Mouse (Mus musculus): ENCODE results near the gene Pfn1. TPM values are rescaled to one million over a fixed set of nuclear protein-coding genes. Genes with fewer than 3 reads are reported as not detected.
A peak's percentile ranks its signal among the peaks of the same experiment; 100 is the strongest.

Pfn1 gene
- polyA plus RNA-seq, 1 experiment, result 630 TPM

GRCm38 (mm10) chr11:70651391-70651790 lies 3.1 kb downstream of the Pfn1 start:
- no peaks in the 10 kb centered on the region for H3K9me3 ChIP-seq (replicated peaks; ENCODE audit: control insufficient read depth, insufficient read depth, low read length, poor library complexity, severe bottlenecking)
- no peaks in the 10 kb centered on the region for H3K4me1 ChIP-seq (ENCODE audit: control insufficient read depth, insufficient read depth, low read length)
- no peak overlapping the region for H3K4me3 ChIP-seq (ENCODE audit: low read depth, low read length)
- H3K27me3 ChIP-seq (ENCODE audit: control insufficient read depth, insufficient read depth, low read length, poor library complexity, severe bottlenecking), result no peaks in the 10 kb centered on the region
- TF ChIP-seq POLR2A (IDR thresholded peaks at IDR 0.05; ENCODE audit: insufficient read depth, low read length) (no peak), EP300 (IDR thresholded peaks at IDR 0.05; ENCODE audit: insufficient read depth, low read depth, low read length) (no peak), CTCF (IDR thresholded peaks at IDR 0.05; ENCODE audit: low read depth, low read length) (no peak)
- H3K36me3 ChIP-seq (ENCODE audit: control insufficient read depth, insufficient read depth, low read length, poor library complexity, severe bottlenecking), result peaks cover 45% of the 10 kb centered on the region
- H3K27ac ChIP-seq (ENCODE audit: insufficient read depth, low read length), result no peak overlapping the region
- H3K9ac ChIP-seq (ENCODE audit: low read depth, poor library complexity, severe bottlenecking), result no peak overlapping the region

GRCm38 (mm10) chr11:70650322-70651175 lies 3.9 kb downstream of the Pfn1 start:
- no peaks in the 10 kb centered on the region for H3K27me3 ChIP-seq (ENCODE audit: control insufficient read depth, insufficient read depth, low read length, poor library complexity, severe bottlenecking)
- H3K27ac ChIP-seq (ENCODE audit: insufficient read depth, low read length), result peak overlapping the region; percentile 55
- peaks cover 2% of the 10 kb centered on the region for H3K4me1 ChIP-seq (ENCODE audit: control insufficient read depth, insufficient read depth, low read length)
- H3K36me3 ChIP-seq (ENCODE audit: control insufficient read depth, insufficient read depth, low read length, poor library complexity, severe bottlenecking), result peaks cover 45% of the 10 kb centered on the region
- no peak overlapping the region for H3K9ac ChIP-seq (ENCODE audit: low read depth, poor library complexity, severe bottlenecking)
- no peak overlapping the region for H3K4me3 ChIP-seq (ENCODE audit: low read depth, low read length)
- TF ChIP-seq EP300 (IDR thresholded peaks at IDR 0.05; ENCODE audit: insufficient read depth, low read depth, low read length) (no peak), CTCF (IDR thresholded peaks at IDR 0.05; ENCODE audit: low read depth, low read length) (no peak)
- no peaks in the 10 kb centered on the region for H3K9me3 ChIP-seq (replicated peaks; ENCODE audit: control insufficient read depth, insufficient read depth, low read length, poor library complexity, severe bottlenecking)

GRCm38 (mm10) chr11:70649185-70649734 lies 5.2 kb downstream of the Pfn1 start:
- Histone ChIP-seq H3K27me3 (ENCODE audit: control insufficient read depth, insufficient read depth, low read length, poor library complexity, severe bottlenecking) (no peaks in the 10 kb centered on the region), H3K27ac (ENCODE audit: insufficient read depth, low read length) (no peak overlapping the region), H3K4me3 (ENCODE audit: low read depth, low read length) (no peak overlapping the region), H3K4me1 (ENCODE audit: control insufficient read depth, insufficient read depth, low read length) (peaks cover 2% of the 10 kb centered on the region), H3K9ac (ENCODE audit: low read depth, poor library complexity, severe bottlenecking) (no peak overlapping the region), H3K36me3 (ENCODE audit: control insufficient read depth, insufficient read depth, low read length, poor library complexity, severe bottlenecking) (peaks cover 54% of the 10 kb centered on the region), H3K9me3 (replicated peaks; ENCODE audit: control insufficient read depth, insufficient read depth, low read length, poor library complexity, severe bottlenecking) (no peaks in the 10 kb centered on the region)
- TF ChIP-seq POLR2A (IDR thresholded peaks at IDR 0.05; ENCODE audit: insufficient read depth, low read length), result no peak
- TF ChIP-seq EP300 (IDR thresholded peaks at IDR 0.05; ENCODE audit: insufficient read depth, low read depth, low read length), result no peak
- TF ChIP-seq CTCF (IDR thresholded peaks at IDR 0.05; ENCODE audit: low read depth, low read length), result no peak

- peak overlapping the region; percentile 88; the same call in 1 of the 2 replicates for H3K9ac ChIP-seq (ENCODE audit: low read depth, poor library complexity, severe bottlenecking)
- H3K9me3 ChIP-seq (replicated peaks; ENCODE audit: control insufficient read depth, insufficient read depth, low read length, poor library complexity, severe bottlenecking), result no peaks in the 10 kb centered on the region
- H3K27ac ChIP-seq (ENCODE audit: insufficient read depth, low read length), result no peak overlapping the region
- TF ChIP-seq EP300 (IDR thresholded peaks at IDR 0.05; ENCODE audit: insufficient read depth, low read depth, low read length) (no peak), POLR2A (IDR thresholded peaks at IDR 0.05; ENCODE audit: insufficient read depth, low read length) (no peak), CTCF (IDR thresholded peaks at IDR 0.05; ENCODE audit: low read depth, low read length) (no peak)
- H3K27me3 ChIP-seq (ENCODE audit: control insufficient read depth, insufficient read depth, low read length, poor library complexity, severe bottlenecking), result no peaks in the 10 kb centered on the region
- peaks cover 2% of the 10 kb centered on the region for H3K4me1 ChIP-seq (ENCODE audit: control insufficient read depth, insufficient read depth, low read length)
- peaks cover 54% of the 10 kb centered on the region for H3K36me3 ChIP-seq (ENCODE audit: control insufficient read depth, insufficient read depth, low read length, poor library complexity, severe bottlenecking)
- no peak overlapping the region for H3K4me3 ChIP-seq (ENCODE audit: low read depth, low read length)
These were observed 5.9 kb downstream of the Pfn1 start for GRCm38 (mm10) chr11:70648512-70648911.

- H3K27ac ChIP-seq (ENCODE audit: insufficient read depth, low read length), result peak overlapping the region; percentile 78
- H3K36me3 ChIP-seq (ENCODE audit: control insufficient read depth, insufficient read depth, low read length, poor library complexity, severe bottlenecking), result peaks cover 53% of the 10 kb centered on the region
- peaks cover 2% of the 10 kb centered on the region for H3K4me1 ChIP-seq (ENCODE audit: control insufficient read depth, insufficient read depth, low read length)
- H3K9me3 ChIP-seq (replicated peaks; ENCODE audit: control insufficient read depth, insufficient read depth, low read length, poor library complexity, severe bottlenecking), result no peaks in the 10 kb centered on the region
- TF ChIP-seq EP300 (IDR thresholded peaks at IDR 0.05; ENCODE audit: insufficient read depth, low read depth, low read length) (no peak), POLR2A (IDR thresholded peaks at IDR 0.05; ENCODE audit: insufficient read depth, low read length) (no peak), CTCF (IDR thresholded peaks at IDR 0.05; ENCODE audit: low read depth, low read length) (no peak)
- peak overlapping the region; percentile 93 for H3K4me3 ChIP-seq (ENCODE audit: low read depth, low read length)
- peak overlapping the region; percentile 88 for H3K9ac ChIP-seq (ENCODE audit: low read depth, poor library complexity, severe bottlenecking)
- no peaks in the 10 kb centered on the region for H3K27me3 ChIP-seq (ENCODE audit: control insufficient read depth, insufficient read depth, low read length, poor library complexity, severe bottlenecking)
These were observed 6.6 kb downstream of the Pfn1 start for GRCm38 (mm10) chr11:70647716-70648420.

Data from ES-Bruce4 (cell line).